Mouse (Mus musculus): Measurements from ENCODE around the gene Max. TPM values are rescaled to one million over a fixed set of nuclear protein-coding genes. Genes with fewer than 3 reads are reported as not detected.

The Max gene
- total RNA-seq, 1 experiment = 40.9 TPM

GRCm38 (mm10) chr12:76947487-76947886, 14.5 kb downstream of the Max start:
- H3K4me1 ChIP-seq (ENCODE audit: control insufficient read depth in 2 of 2, insufficient read depth in 2 of 2, low read length in 2 of 2, poor library complexity in 1 of 2) = peaks cover 4 to 5% of the 10 kb centered on the region in 2 experiments; a peak in 2 of 4 replicates
- in situ Hi-C loops (cut with MboI; ENCODE audit: low sequenced_read_pairs in 2 of 2, unreplicated experiment in 2 of 2) = no loop called here
- no peak for TF ChIP-seq ZC3H11A (IDR thresholded peaks at IDR 0.05; ENCODE audit: borderline replicate concordance, low read depth, low read length)
- TF ChIP-seq ZNF384 (IDR thresholded peaks at IDR 0.05; ENCODE audit: low read depth, low read length) = no peak
- TF ChIP-seq CHD2 (IDR thresholded peaks at IDR 0.05; ENCODE audit: low read depth, low read length) = no peak
- TF ChIP-seq MAFK (IDR thresholded peaks at IDR 0.05; ENCODE audit: insufficient read depth, low read depth, low read length) = no peak
- TF ChIP-seq HCFC1 (IDR thresholded peaks at IDR 0.05; ENCODE audit: borderline replicate concordance, insufficient read depth, low read length) = no peak
- H3K9me3 ChIP-seq (ENCODE audit: control insufficient read depth, insufficient read depth, low read depth, low read length) = no peaks in the 10 kb centered on the region
- DNase-seq (ENCODE audit: low read depth, low spot score) = no peak
- H3K36me3 ChIP-seq (ENCODE audit: control insufficient read depth, insufficient read depth, low read length, poor library complexity, severe bottlenecking) = peaks cover 54% of the 10 kb centered on the region
- H3K27ac ChIP-seq (ENCODE audit: insufficient read depth, low read depth, low read length, poor library complexity, severe bottlenecking) = no peak overlapping the region
- no peak overlapping the region for H3K4me3 ChIP-seq (ENCODE audit: insufficient read depth in 1 of 2, low read depth in 1 of 2, low read length in 2 of 2, poor library complexity in 1 of 2, severe bottlenecking in 1 of 2)
- no peak overlapping the region for H3K9ac ChIP-seq (ENCODE audit: insufficient read depth, low read depth, low read length, poor library complexity, severe bottlenecking)

GRCm38 (mm10) chr12:76943466-76943865, 18.5 kb downstream of the Max start:
- H3K36me3 ChIP-seq (ENCODE audit: control insufficient read depth, insufficient read depth, low read length, poor library complexity, severe bottlenecking) = peaks cover 58% of the 10 kb centered on the region
- TF ChIP-seq ZNF384 (IDR thresholded peaks at IDR 0.05; ENCODE audit: low read depth, low read length) = no peak
- TF ChIP-seq HCFC1 (IDR thresholded peaks at IDR 0.05; ENCODE audit: borderline replicate concordance, insufficient read depth, low read length) = no peak
- no peak for TF ChIP-seq CHD2 (IDR thresholded peaks at IDR 0.05; ENCODE audit: low read depth, low read length)
- no peak for TF ChIP-seq ZC3H11A (IDR thresholded peaks at IDR 0.05; ENCODE audit: borderline replicate concordance, low read depth, low read length)
- no peak for TF ChIP-seq MAFK (IDR thresholded peaks at IDR 0.05; ENCODE audit: insufficient read depth, low read depth, low read length)
- H3K4me1 ChIP-seq (ENCODE audit: control insufficient read depth in 2 of 2, insufficient read depth in 2 of 2, low read length in 2 of 2, poor library complexity in 1 of 2) = peaks cover 4 to 5% of the 10 kb centered on the region in 2 experiments; a peak in 2 of 4 replicates
- no peak overlapping the region for H3K27ac ChIP-seq (ENCODE audit: insufficient read depth, low read depth, low read length, poor library complexity, severe bottlenecking)
- no peaks in the 10 kb centered on the region for H3K9me3 ChIP-seq (ENCODE audit: control insufficient read depth, insufficient read depth, low read depth, low read length)
- DNase-seq (ENCODE audit: low read depth, low spot score) = no peak
- H3K9ac ChIP-seq (ENCODE audit: insufficient read depth, low read depth, low read length, poor library complexity, severe bottlenecking) = no peak overlapping the region
- in situ Hi-C loops (cut with MboI; ENCODE audit: low sequenced_read_pairs in 2 of 2, unreplicated experiment in 2 of 2) = no loop called here
- no peak overlapping the region for H3K4me3 ChIP-seq (ENCODE audit: insufficient read depth in 1 of 2, low read depth in 1 of 2, low read length in 2 of 2, poor library complexity in 1 of 2, severe bottlenecking in 1 of 2)

GRCm38 (mm10) chr12:76943046-76943445, 19.0 kb downstream of the Max start:
- in situ Hi-C loops (cut with MboI; ENCODE audit: low sequenced_read_pairs in 2 of 2, unreplicated experiment in 2 of 2) = no loop called here
- no peak for DNase-seq (ENCODE audit: low read depth, low spot score)
- Histone ChIP-seq H3K9ac (ENCODE audit: insufficient read depth, low read depth, low read length, poor library complexity, severe bottlenecking) (no peak overlapping the region), H3K4me1 (ENCODE audit: control insufficient read depth in 2 of 2, insufficient read depth in 2 of 2, low read length in 2 of 2, poor library complexity in 1 of 2) (peaks cover 4 to 5% of the 10 kb centered on the region in 2 experiments; a peak in 2 of 4 replicates), H3K4me3 (ENCODE audit: insufficient read depth in 1 of 2, low read depth in 1 of 2, low read length in 2 of 2, poor library complexity in 1 of 2, severe bottlenecking in 1 of 2) (no peak overlapping the region), H3K9me3 (ENCODE audit: control insufficient read depth, insufficient read depth, low read depth, low read length) (no peaks in the 10 kb centered on the region), H3K27ac (ENCODE audit: insufficient read depth, low read depth, low read length, poor library complexity, severe bottlenecking) (no peak overlapping the region), H3K36me3 (ENCODE audit: control insufficient read depth, insufficient read depth, low read length, poor library complexity, severe bottlenecking) (peaks cover 61% of the 10 kb centered on the region)
- TF ChIP-seq CHD2 (IDR thresholded peaks at IDR 0.05; ENCODE audit: low read depth, low read length) = no peak
- no peak for TF ChIP-seq MAFK (IDR thresholded peaks at IDR 0.05; ENCODE audit: insufficient read depth, low read depth, low read length)
- TF ChIP-seq ZNF384 (IDR thresholded peaks at IDR 0.05; ENCODE audit: low read depth, low read length) = no peak
- no peak for TF ChIP-seq ZC3H11A (IDR thresholded peaks at IDR 0.05; ENCODE audit: borderline replicate concordance, low read depth, low read length)
- TF ChIP-seq HCFC1 (IDR thresholded peaks at IDR 0.05; ENCODE audit: borderline replicate concordance, insufficient read depth, low read length) = no peak

GRCm38 (mm10) chr12:76942476-76942875, 19.5 kb downstream of the Max start:
- peaks cover 4 to 5% of the 10 kb centered on the region in 2 experiments; a peak in 2 of 4 replicates for H3K4me1 ChIP-seq (ENCODE audit: control insufficient read depth in 2 of 2, insufficient read depth in 2 of 2, low read length in 2 of 2, poor library complexity in 1 of 2)
- in situ Hi-C loops (cut with MboI; ENCODE audit: low sequenced_read_pairs in 2 of 2, unreplicated experiment in 2 of 2) = no loop called here
- no peak for DNase-seq (ENCODE audit: low read depth, low spot score)
- H3K9ac ChIP-seq (ENCODE audit: insufficient read depth, low read depth, low read length, poor library complexity, severe bottlenecking) = no peak overlapping the region
- H3K9me3 ChIP-seq (ENCODE audit: control insufficient read depth, insufficient read depth, low read depth, low read length) = no peaks in the 10 kb centered on the region
- TF ChIP-seq CHD2 (IDR thresholded peaks at IDR 0.05; ENCODE audit: low read depth, low read length) (no peak), ZNF384 (IDR thresholded peaks at IDR 0.05; ENCODE audit: low read depth, low read length) (no peak), MAFK (IDR thresholded peaks at IDR 0.05; ENCODE audit: insufficient read depth, low read depth, low read length) (no peak), ZC3H11A (IDR thresholded peaks at IDR 0.05; ENCODE audit: borderline replicate concordance, low read depth, low read length) (no peak), HCFC1 (IDR thresholded peaks at IDR 0.05; ENCODE audit: borderline replicate concordance, insufficient read depth, low read length) (no peak)
- H3K27ac ChIP-seq (ENCODE audit: insufficient read depth, low read depth, low read length, poor library complexity, severe bottlenecking) = no peak overlapping the region
- H3K4me3 ChIP-seq (ENCODE audit: insufficient read depth in 1 of 2, low read depth in 1 of 2, low read length in 2 of 2, poor library complexity in 1 of 2, severe bottlenecking in 1 of 2) = no peak overlapping the region
- peaks cover 62% of the 10 kb centered on the region for H3K36me3 ChIP-seq (ENCODE audit: control insufficient read depth, insufficient read depth, low read length, poor library complexity, severe bottlenecking)
